Mouse (Mus musculus): Measurements from ENCODE around the gene Mecp2. TPM values are rescaled to one million over a fixed set of nuclear protein-coding genes. Genes with fewer than 3 reads are reported as not detected.
A peak's percentile ranks its signal among the peaks of the same experiment; 100 is the strongest.

Gene Mecp2
- polyA plus RNA-seq, 1 experiment from 2014 or later = 12.9 TPM

DNA sequence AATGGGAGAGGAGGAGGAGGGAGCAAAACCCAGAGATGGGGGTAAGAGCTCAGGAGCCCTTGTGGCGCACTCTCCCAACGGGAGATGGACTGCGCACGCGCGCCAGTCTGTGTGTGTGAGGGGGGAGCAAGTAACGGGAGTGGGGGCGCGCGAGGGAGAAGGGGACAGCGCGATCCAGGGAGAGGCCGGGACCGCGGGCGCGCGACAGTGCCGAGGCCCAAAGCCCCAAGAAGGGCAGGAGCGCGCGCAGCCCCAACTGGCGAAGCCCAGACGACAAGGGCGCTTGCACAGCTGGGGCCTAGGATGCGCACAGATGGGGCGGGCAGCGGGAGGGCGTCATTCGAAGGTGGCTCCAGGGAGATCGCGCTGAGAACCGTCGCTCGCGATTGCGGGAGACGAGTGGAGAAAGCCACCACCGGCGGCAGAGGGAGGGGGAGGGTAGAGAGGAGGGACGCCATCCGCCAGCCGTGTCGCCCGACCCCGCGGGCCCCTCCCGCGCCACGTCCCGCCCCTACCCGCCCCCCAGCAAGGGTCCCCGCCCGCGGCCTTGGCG is 50.1 kb downstream of the Mecp2 start:
- H3K9me3 ChIP-seq = no peaks in the 10 kb centered on the region
- no peaks in the 10 kb centered on the region for H3K36me3 ChIP-seq
- H3K4me2 ChIP-seq = peak overlapping the region; percentile 61
- H3K27ac ChIP-seq (replicated peaks) = peak overlapping the region; percentile 97
- peak overlapping the region; percentile 54 for H3K4me3 ChIP-seq
- peak overlapping the region; percentile 85 for H3K9ac ChIP-seq
- peaks cover 37% of the 10 kb centered on the region for H3K4me1 ChIP-seq (replicated peaks)
- no peaks in the 10 kb centered on the region for H3K27me3 ChIP-seq
- whole genome bisulfite sequencing = 15% methylated on average over 45 of the region's 56 CpGs
- ATAC-seq (ENCODE audit: low read depth) = peak; percentile 87

DNA sequence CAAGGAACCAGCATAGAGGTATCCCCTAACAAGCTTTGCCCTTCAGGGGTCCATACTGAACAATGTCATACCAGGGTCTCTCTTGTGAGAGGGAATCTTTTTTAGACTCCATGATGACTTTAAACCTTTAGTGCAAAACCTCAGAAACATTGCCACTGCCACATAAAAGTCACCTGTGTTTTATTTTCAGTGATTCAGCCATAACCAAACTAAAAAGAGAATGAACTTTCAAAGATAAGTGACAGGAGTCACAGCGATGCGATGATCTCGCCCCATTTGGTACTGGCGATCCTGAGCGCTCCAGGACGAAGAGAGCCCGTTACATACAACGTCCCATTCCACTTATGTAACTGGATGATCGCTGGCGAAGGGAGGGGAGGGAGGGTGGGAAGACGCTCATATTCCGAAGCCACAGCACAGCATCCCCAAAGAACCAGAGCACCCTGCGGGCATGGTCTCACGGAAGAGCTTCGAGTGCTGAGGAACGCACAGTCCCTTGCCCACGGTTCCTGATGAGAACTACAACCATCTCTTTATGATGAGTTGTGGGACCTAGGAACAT is 50.8 kb downstream of the Mecp2 start:
- Histone ChIP-seq H3K27ac (replicated peaks) (peak overlapping the region; percentile 97), H3K27me3 (no peaks in the 10 kb centered on the region), H3K9me3 (no peaks in the 10 kb centered on the region), H3K4me1 (replicated peaks) (peaks cover 37% of the 10 kb centered on the region), H3K4me3 (peak overlapping the region; percentile 54), H3K36me3 (no peaks in the 10 kb centered on the region), H3K4me2 (peak overlapping the region; percentile 61), H3K9ac (peak overlapping the region; percentile 85)
- WGBS = 20% methylated on average over 17 of the region's 17 CpGs
- ATAC-seq (ENCODE audit: low read depth) = peak; percentile 2; the same call in 1 of the 2 replicates

- Histone ChIP-seq H3K9me3 (no peaks in the 10 kb centered on the region), H3K36me3 (no peaks in the 10 kb centered on the region)
- no peak for ATAC-seq (ENCODE audit: low read depth)
These were observed 64.4 kb downstream of the Mecp2 start for GRCm38 (mm10) chrX:74070794-74071193.

DNA sequence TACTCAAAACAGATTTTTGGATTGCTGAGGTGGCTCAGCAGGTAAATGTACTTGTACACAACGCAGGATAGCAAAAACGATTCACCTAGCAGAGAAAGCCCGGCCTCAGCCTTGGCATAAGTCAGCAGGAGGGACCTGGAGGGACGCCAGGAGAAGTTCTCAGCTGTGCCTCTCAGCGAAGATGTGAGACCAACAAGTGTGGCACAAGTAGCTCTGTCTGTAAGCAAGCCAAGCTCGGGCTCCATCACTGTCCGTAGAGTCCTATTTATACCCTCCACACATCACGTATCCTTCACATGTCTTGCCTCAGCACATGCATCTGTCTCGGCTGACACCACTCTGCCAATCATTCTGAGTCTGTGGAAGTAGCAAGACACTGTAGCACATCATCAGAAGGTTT is 67.3 kb downstream of the Mecp2 start:
- no peaks in the 10 kb centered on the region for H3K4me1 ChIP-seq (replicated peaks)
- no peaks in the 10 kb centered on the region for H3K36me3 ChIP-seq
- no peaks in the 10 kb centered on the region for H3K9me3 ChIP-seq
- 84% methylated on average over 9 of the region's 9 CpGs for WGBS
- no peak overlapping the region for H3K4me3 ChIP-seq
- H3K27me3 ChIP-seq = no peaks in the 10 kb centered on the region
- no peak for ATAC-seq (ENCODE audit: low read depth)
- no peak overlapping the region for H3K9ac ChIP-seq
- H3K4me2 ChIP-seq = no peak overlapping the region
- H3K27ac ChIP-seq (replicated peaks) = no peak overlapping the region

More at GRCm38 (mm10) chrX:74070794-74071193, 64.4 kb downstream of the Mecp2 start:
- H3K4me3 ChIP-seq = no peak overlapping the region
- no peaks in the 10 kb centered on the region for H3K4me1 ChIP-seq (replicated peaks)
- H3K27ac ChIP-seq (replicated peaks) = no peak overlapping the region
- no peak overlapping the region for H3K9ac ChIP-seq
- H3K27me3 ChIP-seq = no peaks in the 10 kb centered on the region
- no peak overlapping the region for H3K4me2 ChIP-seq

GRCm38 (mm10) chrX:74045107-74045506 is 90.1 kb downstream of the Mecp2 start:
- WGBS = 79% methylated on average over 1 of the region's 1 CpGs
- no peak overlapping the region for H3K27ac ChIP-seq (replicated peaks)
- no peak overlapping the region for H3K9ac ChIP-seq
- H3K36me3 ChIP-seq = no peaks in the 10 kb centered on the region
- no peaks in the 10 kb centered on the region for H3K27me3 ChIP-seq
- no peak overlapping the region for H3K4me3 ChIP-seq
- H3K9me3 ChIP-seq = no peaks in the 10 kb centered on the region
- H3K4me1 ChIP-seq (replicated peaks) = no peaks in the 10 kb centered on the region
- no peak overlapping the region for H3K4me2 ChIP-seq
- ATAC-seq (ENCODE audit: low read depth) = no peak

DNA sequence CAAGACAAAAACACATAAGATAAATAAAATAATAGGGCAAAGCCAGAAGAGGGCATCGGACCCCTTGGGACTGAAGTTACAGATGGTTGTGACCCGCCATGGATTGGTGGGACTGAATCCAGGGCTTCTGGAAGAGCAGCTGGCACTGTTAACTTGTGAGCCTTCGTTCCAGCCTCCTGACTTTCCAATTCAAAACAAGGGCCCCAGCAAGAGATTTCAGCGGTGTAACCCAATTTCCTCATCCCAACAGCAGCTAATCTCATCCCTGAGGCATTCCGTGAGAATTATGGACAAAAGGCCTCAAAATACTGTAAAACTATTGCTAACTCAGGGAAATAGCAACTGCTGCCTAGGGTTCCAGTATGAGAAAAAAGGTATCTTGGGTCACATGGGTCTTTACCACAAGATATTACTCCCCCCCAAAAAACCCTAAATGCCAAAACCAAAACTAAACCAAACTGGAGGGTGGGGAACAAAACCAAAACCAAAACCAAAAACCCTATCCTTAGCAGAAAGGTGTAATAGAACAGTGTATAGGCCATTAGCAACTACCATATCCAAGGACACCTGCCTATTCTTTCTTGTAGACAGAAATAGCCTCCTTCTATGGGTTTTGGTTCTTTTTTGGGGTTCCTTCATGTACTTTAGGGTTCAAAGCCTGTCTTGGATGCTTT is 97.3 kb downstream of the Mecp2 start:
- Histone ChIP-seq H3K4me1 (replicated peaks) (no peaks in the 10 kb centered on the region), H3K4me2 (no peak overlapping the region), H3K4me3 (no peak overlapping the region), H3K9me3 (no peaks in the 10 kb centered on the region), H3K27me3 (no peaks in the 10 kb centered on the region), H3K27ac (replicated peaks) (no peak overlapping the region), H3K9ac (no peak overlapping the region), H3K36me3 (peaks cover 28% of the 10 kb centered on the region)
- ATAC-seq (ENCODE audit: low read depth) = no peak
- WGBS = 80% methylated on average over 5 of the region's 5 CpGs

- no peak overlapping the region for H3K4me3 ChIP-seq
- H3K4me1 ChIP-seq (replicated peaks) = no peaks in the 10 kb centered on the region
- WGBS = 52% methylated on average over 1 of the region's 1 CpGs
- peaks cover 7% of the 10 kb centered on the region for H3K36me3 ChIP-seq
- H3K4me2 ChIP-seq = no peak overlapping the region
- no peak overlapping the region for H3K9ac ChIP-seq
- H3K9me3 ChIP-seq = no peaks in the 10 kb centered on the region
- H3K27ac ChIP-seq (replicated peaks) = no peak overlapping the region
- no peak for ATAC-seq (ENCODE audit: low read depth)
- no peaks in the 10 kb centered on the region for H3K27me3 ChIP-seq
These were observed 105.2 kb downstream of the Mecp2 start for GRCm38 (mm10) chrX:74030000-74030399.

GRCm38 (mm10) chrX:74023188-74024049 is 111.7 kb downstream of the Mecp2 start, which contains the start of gene Irak1:
TSS of gene Irak1 (minus strand) at chrX:74023918.
- H3K27me3 ChIP-seq = no peaks in the 10 kb centered on the region

GRCm38 (mm10) chrX:74022795-74023187 is 112.4 kb downstream of the Mecp2 start:
- WGBS = 35% methylated on average over 6 of the region's 6 CpGs
- Histone ChIP-seq H3K4me3 (peak overlapping the region; percentile 57), H3K9me3 (no peaks in the 10 kb centered on the region), H3K36me3 (peaks cover 14% of the 10 kb centered on the region), H3K4me2 (peak overlapping the region; percentile 62), H3K9ac (peak overlapping the region; percentile 87), H3K27ac (replicated peaks) (peak overlapping the region; percentile 88; the same call in 1 of the 2 replicates), H3K4me1 (replicated peaks) (peaks cover 20% of the 10 kb centered on the region), H3K27me3 (no peaks in the 10 kb centered on the region)
- ATAC-seq (ENCODE audit: low read depth) = no peak

More at GRCm38 (mm10) chrX:74023188-74024049, 111.7 kb downstream of the Mecp2 start, which contains the start of gene Irak1:
- 21% methylated on average over 69 of the region's 72 CpGs for WGBS
- Histone ChIP-seq H3K4me2 (peak within 1 kb of the TSS; percentile 62), H3K9me3 (no peaks in the 10 kb centered on the region), H3K9ac (peak within 1 kb of the TSS; percentile 87), H3K4me3 (peak within 1 kb of the TSS; percentile 57), H3K27ac (replicated peaks) (peak within 1 kb of the TSS; percentile 88), H3K36me3 (peaks cover 8% of the 10 kb centered on the region; the same call in 1 of the 2 replicates), H3K4me1 (replicated peaks) (peaks cover 20% of the 10 kb centered on the region)
- ATAC-seq (ENCODE audit: low read depth) = peak; percentile 93

DNA sequence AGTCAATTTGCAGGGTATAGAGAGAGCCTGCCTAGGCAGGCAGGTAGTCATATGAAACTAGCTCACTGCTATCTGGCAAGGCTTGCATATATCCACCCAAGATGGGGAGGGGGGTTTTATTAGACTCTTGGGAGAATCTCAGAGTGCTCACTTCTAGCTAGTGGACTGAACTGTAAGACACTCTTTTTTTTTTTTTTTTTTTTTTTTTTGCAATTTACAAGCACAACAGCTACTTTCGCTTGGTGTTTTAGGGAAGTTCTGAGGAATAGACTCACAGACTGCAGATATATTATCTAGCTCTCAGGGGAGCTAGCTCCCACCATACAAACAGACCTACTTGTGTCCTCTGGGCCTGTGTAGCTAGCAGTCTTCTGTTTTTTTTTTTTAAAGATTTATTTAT is 120.6 kb downstream of the Mecp2 start:
- WGBS = 94% methylated on average over 1 of the region's 1 CpGs
- no peak overlapping the region for H3K9ac ChIP-seq
- H3K9me3 ChIP-seq = no peaks in the 10 kb centered on the region
- H3K27me3 ChIP-seq = no peaks in the 10 kb centered on the region
- peaks cover 17% of the 10 kb centered on the region for H3K36me3 ChIP-seq
- H3K4me2 ChIP-seq = no peak overlapping the region
- no peaks in the 10 kb centered on the region for H3K4me1 ChIP-seq (replicated peaks)
- no peak overlapping the region for H3K27ac ChIP-seq (replicated peaks)
- no peak for ATAC-seq (ENCODE audit: low read depth)
- no peak overlapping the region for H3K4me3 ChIP-seq

DNA sequence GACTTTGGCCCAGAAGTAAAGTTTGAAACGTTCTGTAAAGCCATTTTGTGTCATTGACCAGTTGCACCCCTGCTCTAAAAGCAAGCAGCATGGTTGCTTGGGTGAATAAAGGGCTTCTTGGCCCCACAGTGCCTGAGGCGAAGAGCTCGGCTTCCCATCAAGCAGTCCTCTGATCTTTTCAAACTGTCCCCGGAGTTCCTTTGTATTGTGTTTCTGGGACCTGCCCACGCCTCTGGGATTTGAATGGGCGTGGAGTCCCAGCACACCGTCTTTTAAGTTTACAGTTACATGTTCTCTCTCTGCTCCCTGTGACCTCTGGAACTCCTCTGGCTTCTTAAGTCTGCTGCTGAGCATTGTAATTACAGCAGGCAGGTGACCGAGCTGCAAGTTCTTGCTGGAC is 127.1 kb downstream of the Mecp2 start:
- Histone ChIP-seq H3K4me1 (replicated peaks) (no peaks in the 10 kb centered on the region), H3K9ac (no peak overlapping the region), H3K27ac (replicated peaks) (no peak overlapping the region), H3K27me3 (no peaks in the 10 kb centered on the region), H3K9me3 (no peaks in the 10 kb centered on the region), H3K36me3 (no peaks in the 10 kb centered on the region), H3K4me2 (no peak overlapping the region), H3K4me3 (no peak overlapping the region)
- WGBS = 22% methylated on average over 8 of the region's 8 CpGs
- ATAC-seq (ENCODE audit: low read depth) = no peak

- no peak overlapping the region for H3K9ac ChIP-seq
- H3K27me3 ChIP-seq = no peaks in the 10 kb centered on the region
- 82% methylated on average over 21 of the region's 21 CpGs for WGBS
- H3K4me2 ChIP-seq = no peak overlapping the region
- no peak overlapping the region for H3K4me3 ChIP-seq
- no peaks in the 10 kb centered on the region for H3K36me3 ChIP-seq
- no peaks in the 10 kb centered on the region for H3K9me3 ChIP-seq
- no peak overlapping the region for H3K27ac ChIP-seq (replicated peaks)
- ATAC-seq (ENCODE audit: low read depth) = no peak
- H3K4me1 ChIP-seq (replicated peaks) = no peaks in the 10 kb centered on the region
These were observed 128.8 kb downstream of the Mecp2 start for GRCm38 (mm10) chrX:74006401-74006800.

Measured in neural tube, embryonic 13.5 days (tissue).